Mouse (Mus musculus): ENCODE measurements around the gene Zfp706.

Zfp706 gene

GRCm38 (mm10) chr15:37007233-37007958 lies at the start of gene Zfp706:
TSS of gene Zfp706 (minus strand) at chr15:37007773.
- peak; percentile 100 for DNase-seq

- no peak for DNase-seq
These were observed 47.0 kb upstream of the Zfp706 start for GRCm38 (mm10) chr15:37054582-37054981.

DNA sequence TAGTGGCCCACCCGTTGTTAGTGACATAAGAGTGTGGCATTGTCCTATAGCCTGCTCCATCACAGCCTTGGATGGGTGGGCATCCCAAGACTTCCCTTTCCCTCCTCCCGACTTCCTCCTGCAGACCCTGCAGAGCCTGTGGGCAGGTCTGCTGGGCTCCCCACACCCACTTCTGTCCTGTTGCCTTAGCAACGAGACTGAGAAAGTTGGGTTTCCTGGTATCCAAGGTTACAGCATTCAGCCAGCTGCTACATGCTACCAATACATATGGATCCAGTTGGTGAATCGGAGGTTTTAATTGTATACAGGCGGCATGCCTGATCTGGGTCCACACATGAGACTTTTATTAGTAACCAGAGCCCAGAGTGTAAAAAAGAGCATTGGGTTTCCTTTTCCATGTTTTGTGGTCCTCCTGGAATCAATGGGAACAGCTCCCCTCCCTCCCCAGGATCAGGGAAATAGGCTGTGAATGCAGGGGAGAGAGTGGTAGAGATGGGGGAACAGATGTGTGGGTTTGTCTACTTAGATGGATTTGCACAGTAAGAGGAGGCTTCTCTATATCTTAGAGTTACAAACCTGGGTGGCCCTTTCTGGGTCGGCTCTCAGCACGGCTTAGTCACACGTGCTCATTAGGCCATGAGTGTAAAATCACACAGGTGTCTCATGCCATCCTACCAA lies 45.7 kb upstream of the Zfp706 start:
- DNase-seq: no peak

GRCm38 (mm10) chr15:37047403-37047802 lies 39.8 kb upstream of the Zfp706 start:
- DNase-seq: no peak

DNA sequence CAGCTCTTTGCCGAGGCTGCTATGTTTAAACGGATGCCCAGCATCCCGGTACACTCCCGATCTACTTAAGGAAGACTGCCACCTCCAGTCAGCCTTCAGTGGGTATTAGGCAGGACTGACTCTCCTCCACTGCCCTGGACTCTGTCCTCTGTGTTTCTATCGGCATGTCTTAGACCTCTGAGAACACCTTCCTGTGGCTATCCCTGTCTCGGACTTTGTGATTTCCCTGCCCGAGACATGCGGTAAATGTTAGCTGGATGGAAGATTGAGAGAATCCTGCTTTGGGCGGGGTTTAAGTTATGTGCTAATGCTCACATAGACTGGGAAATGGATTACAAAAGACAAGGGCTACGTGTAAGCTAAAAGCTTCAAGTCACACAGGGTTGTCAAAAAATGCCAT lies 39.0 kb upstream of the Zfp706 start:
- DNase-seq: no peak

DNA sequence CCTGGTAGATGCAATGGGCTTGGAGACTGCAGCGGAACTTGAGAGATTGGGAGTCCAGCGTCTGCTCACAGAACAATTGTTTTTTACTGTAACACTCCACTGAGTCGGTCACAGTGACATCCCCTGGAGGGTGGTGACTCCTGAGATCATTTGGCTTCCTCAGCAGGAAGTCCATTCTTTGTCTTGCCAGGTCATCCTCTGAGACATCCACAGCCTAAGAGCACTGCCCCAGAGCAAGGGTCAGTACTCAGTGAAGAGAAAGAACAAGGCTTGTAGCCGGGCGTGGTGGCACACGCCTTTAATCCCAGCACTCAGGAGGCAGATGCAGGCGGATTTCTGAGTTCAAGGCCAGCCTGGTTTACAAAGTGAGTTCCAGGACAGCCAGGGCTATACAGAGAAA lies 38.6 kb upstream of the Zfp706 start:
- DNase-seq: no peak

DNA sequence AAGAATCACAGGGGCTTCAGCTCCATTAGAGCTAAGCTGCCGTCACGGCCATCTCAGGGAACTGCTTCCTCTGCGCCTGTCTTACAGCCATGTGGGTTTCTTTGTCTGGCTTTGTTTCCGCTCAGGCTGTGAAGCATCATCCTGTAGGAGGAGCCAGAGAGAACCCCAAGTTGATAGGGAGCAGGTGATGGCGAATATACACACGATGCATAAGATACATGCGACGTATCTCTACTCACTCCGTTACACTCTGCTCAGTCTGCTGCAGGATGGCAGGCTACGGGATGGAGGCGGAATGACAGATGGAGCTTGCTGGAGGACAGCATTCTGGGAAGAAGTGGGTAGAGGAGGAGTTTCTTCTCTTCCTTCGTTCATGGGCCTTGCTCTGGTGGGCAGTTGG lies 37.9 kb upstream of the Zfp706 start:
- no peak for DNase-seq

GRCm38 (mm10) chr15:37042559-37042958 lies 35.0 kb upstream of the Zfp706 start:
- DNase-seq: peak; percentile 14

- DNase-seq: peak; percentile 31
These were observed 33.6 kb upstream of the Zfp706 start for GRCm38 (mm10) chr15:37041214-37041613.

DNA sequence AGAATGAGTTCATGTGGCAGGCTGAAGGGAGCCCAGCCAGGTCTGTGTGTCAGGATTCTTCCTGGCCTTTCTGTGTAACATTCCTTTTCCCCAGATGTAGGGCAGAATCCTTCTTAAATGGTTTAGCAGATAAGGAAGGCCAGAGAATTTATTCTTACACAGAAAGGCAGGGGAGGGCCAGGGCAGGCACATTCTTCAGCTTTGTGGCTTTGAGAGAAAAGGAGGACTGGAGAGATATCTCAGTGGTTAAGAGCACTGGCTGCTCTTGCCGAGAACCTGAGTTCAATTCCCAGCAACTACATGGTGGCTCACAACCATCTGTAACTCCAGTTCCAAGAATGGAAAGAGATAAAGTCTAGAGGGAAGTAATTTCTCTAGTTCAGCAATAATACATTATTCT lies 31.1 kb upstream of the Zfp706 start:
- no peak for DNase-seq

- no peak for DNase-seq
These were observed 30.1 kb upstream of the Zfp706 start for GRCm38 (mm10) chr15:37037704-37038103.

DNA sequence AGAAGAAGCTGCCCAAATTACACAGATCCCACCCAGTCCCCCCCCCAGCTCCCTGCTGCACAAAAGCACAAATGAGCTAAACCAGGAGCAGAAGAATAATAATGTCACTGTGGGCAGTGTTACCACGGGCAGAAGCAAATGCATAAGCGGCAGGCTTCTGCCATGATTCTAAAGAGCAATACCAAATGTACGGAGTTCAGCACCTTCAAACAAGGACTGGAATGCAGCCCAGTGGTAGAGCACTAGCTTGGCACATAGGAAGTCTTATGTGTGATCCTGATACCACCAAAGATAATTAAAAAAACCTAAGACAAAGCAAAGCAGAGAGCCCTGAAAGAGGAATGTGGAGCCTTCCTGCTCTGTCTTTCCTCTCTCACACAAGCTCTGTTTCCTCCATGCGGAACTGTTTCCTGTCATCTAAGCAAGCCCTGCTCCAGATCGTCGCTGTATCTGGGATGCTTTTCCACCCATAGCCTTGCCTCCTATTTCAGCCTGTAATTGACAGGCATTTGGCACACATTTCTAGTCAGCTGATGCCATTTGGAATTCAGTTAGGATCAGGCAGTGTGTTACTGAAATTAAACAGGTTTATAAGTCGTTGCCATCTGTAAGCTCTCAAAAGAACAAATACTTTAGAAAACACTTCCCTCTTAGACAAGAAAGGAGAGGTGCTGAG lies 29.0 kb upstream of the Zfp706 start:
- no peak for DNase-seq

DNA sequence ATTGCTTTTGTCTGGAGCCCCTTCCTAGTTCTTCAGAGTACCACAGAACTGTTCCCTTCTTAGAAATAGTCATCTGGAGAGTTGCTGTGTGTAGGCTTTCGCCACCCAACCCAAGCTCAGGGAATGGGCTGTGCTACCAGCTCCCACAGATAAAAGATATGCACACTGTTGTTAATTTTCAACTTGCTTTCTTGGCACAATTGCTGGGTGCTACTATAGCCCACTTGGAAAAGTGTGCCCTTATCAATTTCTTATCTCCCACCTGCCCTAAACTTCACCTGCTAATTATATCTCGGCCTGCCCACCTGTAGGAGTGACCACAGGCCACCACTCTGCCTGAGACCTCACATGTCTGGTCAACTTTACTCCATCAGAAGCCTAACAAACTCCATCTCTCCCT lies 26.6 kb upstream of the Zfp706 start:
- no peak for DNase-seq

DNA sequence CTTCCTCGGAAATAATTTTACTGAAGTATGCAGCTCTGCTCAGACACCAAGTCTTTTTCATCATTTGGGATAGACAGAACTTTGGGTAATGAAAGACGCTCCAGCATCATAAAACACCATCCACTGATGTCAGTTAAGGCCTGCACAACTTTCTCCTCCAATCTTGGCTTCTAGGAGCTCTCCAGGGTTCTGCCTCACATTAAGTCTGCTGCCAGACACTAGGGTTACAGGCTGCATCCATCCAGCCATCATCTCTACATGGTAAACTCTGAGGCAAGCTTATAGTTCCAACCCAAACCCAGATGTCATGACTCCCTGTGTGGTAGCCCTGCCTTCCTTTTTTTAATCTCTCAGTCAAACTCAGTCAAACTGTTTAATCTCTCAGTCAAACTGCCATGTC lies 25.9 kb upstream of the Zfp706 start:
- DNase-seq: no peak

- DNase-seq: no peak
These were observed 24.0 kb upstream of the Zfp706 start for GRCm38 (mm10) chr15:37031334-37032150.

- DNase-seq: no peak
These were observed 23.4 kb upstream of the Zfp706 start for GRCm38 (mm10) chr15:37030929-37031328.

DNA sequence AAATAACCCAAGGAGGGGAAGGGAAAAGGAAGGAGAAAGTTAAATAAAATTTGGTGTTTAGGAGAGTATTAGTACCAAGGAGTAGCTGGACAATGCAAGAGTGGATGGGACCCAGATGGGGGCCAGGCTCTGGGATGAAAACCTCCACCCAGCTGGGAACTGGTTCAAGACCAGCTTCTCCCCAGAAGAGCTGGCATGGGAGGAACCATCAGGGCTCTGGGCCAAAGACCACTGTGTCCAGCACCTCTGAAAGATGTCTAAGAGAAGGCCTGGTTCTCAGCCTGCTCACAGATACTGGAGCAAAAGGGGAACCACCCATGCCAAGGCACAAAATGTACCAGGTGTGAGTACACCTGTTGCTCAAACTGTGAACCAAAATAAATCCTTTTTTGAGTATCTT lies 20.4 kb upstream of the Zfp706 start:
- no peak for DNase-seq

GRCm38 (mm10) chr15:37026458-37026857 lies 18.9 kb upstream of the Zfp706 start:
- no peak for DNase-seq

DNA sequence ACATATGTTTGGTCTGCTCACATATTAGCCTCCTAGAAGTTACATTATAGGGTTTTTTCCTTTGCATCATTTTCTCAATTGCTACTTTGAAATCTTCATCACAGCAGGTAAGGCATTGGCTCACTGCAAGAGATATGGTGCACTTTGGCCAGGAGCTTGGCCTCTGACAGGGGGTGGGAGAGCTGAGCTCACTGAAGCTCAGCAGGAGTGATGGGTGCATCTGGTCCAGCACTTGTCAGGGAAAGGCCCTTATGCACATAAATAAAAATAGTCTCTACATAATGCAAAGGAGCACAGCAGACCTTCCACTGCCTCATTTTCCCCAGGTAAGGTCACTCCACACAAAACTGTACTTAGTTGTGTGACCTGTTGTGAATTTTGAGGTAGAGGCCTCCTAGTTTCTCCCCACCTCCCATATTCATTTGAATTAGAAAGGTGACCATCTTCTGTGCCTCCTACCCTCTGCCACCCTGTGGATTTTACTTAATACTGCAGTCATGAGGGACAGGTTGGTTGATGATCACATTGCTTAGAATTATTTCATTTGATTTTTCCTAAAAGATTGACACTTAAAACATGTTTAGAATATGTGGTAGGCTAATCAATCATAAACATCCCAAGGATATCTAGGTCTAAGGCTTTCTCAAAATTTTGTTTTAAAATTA lies 13.1 kb upstream of the Zfp706 start:
- no peak for DNase-seq

GRCm38 (mm10) chr15:37019434-37019833 lies 11.9 kb upstream of the Zfp706 start:
- DNase-seq: no peak

GRCm38 (mm10) chr15:37011897-37012296 lies 4.3 kb upstream of the Zfp706 start:
- no peak for DNase-seq

- DNase-seq: no peak
These were observed 3.7 kb upstream of the Zfp706 start for GRCm38 (mm10) chr15:37011316-37011715.

DNA sequence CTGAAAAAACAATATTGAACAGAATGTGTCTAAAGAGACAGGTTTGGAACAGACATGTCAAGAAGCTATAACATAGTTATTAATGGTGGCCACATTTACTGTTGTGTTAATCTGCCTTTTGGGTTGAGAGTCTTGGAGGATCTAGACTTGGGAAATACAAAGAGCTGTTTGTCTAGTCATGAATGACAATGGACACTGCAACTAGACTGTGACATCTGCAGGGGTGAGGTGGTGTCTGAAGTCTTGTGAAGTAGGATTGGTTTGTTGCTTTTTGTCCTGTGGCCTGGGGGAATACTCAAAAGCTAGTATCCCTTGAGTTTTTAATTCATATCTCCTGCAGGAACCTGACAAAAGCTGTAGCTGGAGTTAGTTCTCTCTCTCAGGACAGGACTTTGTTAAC lies 973 bp upstream of the Zfp706 start:
- no peak for DNase-seq
